Mouse (Mus musculus) liver, embryonic 15.5 days (tissue): ENCODE data around the gene Cela3a. TPM values are rescaled to one million over a fixed set of nuclear protein-coding genes. Genes with fewer than 3 reads are reported as not detected.

Experiments used
- ATAC-seq: fragments of 200-750 bp; cut with Nextera tagmentation; 2 replicates; pipeline ENCODE4 v1.8.0; 2017; ENCODE audit warnings: moderate number of reproducible peaks, mild to moderate bottlenecking, moderate library complexity; ENCODE audit not compliant: insufficient read depth
- H3K27ac ChIP-seq: fragments of 300-500 bp; sonication (generic); replicated peaks from 2 replicates; pipeline ENCODE4 v1.5.1; 2015; ENCODE audit warnings: mild to moderate bottlenecking, inconsistent platforms
- H3K27me3 ChIP-seq: fragments of 300-500 bp; sonication (generic); 2 replicates; pipeline ENCODE4 v1.6.1; 2015; ENCODE audit warnings: mild to moderate bottlenecking, inconsistent platforms
- H3K36me3 ChIP-seq: fragments of 300-500 bp; sonication (generic); replicated peaks from 2 replicates; pipeline ENCODE4 v1.6.1; 2015; ENCODE audit warnings: moderate library complexity, mild to moderate bottlenecking, inconsistent platforms
- H3K4me1 ChIP-seq: fragments of 300-500 bp; sonication (generic); replicated peaks from 2 replicates; pipeline ENCODE4 v1.6.1; 2015; ENCODE audit warnings: inconsistent platforms
- H3K4me2 ChIP-seq: fragments of 300-500 bp; sonication (generic); 2 replicates; pipeline ENCODE4 v1.6.1; 2015; ENCODE audit warnings: moderate library complexity, mild to moderate bottlenecking, inconsistent platforms
- H3K4me3 ChIP-seq: fragments of 300-500 bp; sonication (generic); replicated peaks from 2 replicates; pipeline ENCODE4 v1.5.1; 2015; ENCODE audit warnings: mild to moderate bottlenecking, inconsistent platforms
- H3K9ac ChIP-seq: fragments of 300-500 bp; sonication (generic); 2 replicates; pipeline ENCODE4 v1.6.1; 2015; ENCODE audit warnings: moderate library complexity, mild to moderate bottlenecking, inconsistent platforms
- H3K9me3 ChIP-seq: fragments of 300-500 bp; sonication (generic); replicated peaks from 2 replicates; pipeline ENCODE4 v1.6.1; 2016; ENCODE audit warnings: inconsistent platforms
- WGBS: fragments of 180-500 bp; shearing (Covaris S2); methylation state at CpG from one replicate; pipeline ENCODE4 v1.1.7; 2015; ENCODE audit warnings: mixed read lengths; ENCODE audit not compliant: insufficient replicate concordance; 5-methylcytosine and 5-hydroxymethylcytosine counted together
- polyA plus RNA-seq: library from polyadenylated mRNA; unstranded; fragments of >200 nt; fragmentation: Nextera tagmentation; extraction: Ambion mirVana; gene quantifications from 2 replicates; pipeline ENCODE4 v1.2.1, GENCODE M21; 2015

Gene Cela3a
- polyA plus RNA-seq, 1 experiment from 2014 or later = not detected

GRCm38 (mm10) chr4:137380702-137381605 is 28.6 kb downstream of the Cela3a start:
- H3K9me3 ChIP-seq = no peaks in the 10 kb centered on the region
- peaks cover 17% of the 10 kb centered on the region for H3K4me1 ChIP-seq
- WGBS = 26% methylated on average over 15 of the region's 16 CpGs
- H3K4me3 ChIP-seq = peak overlapping the region; percentile 12
- peak overlapping the region; percentile 55 for H3K4me2 ChIP-seq
- H3K27ac ChIP-seq = peak overlapping the region; percentile 82
- 0 out of 2 replicates have a peak overlapping the region, but pooled peaks have one; percentile 10 for H3K9ac ChIP-seq
- no peaks in the 10 kb centered on the region for H3K27me3 ChIP-seq
- peak; percentile 88 for ATAC-seq
- no peaks in the 10 kb centered on the region for H3K36me3 ChIP-seq

- H3K9ac ChIP-seq = no peak overlapping the region
- ATAC-seq = no peak
- peaks cover 23% of the 10 kb centered on the region for H3K4me1 ChIP-seq
- no peak overlapping the region for H3K27ac ChIP-seq
- no peaks in the 10 kb centered on the region for H3K9me3 ChIP-seq
- 77% methylated on average over 10 of the region's 10 CpGs for WGBS
- no peak overlapping the region for H3K4me2 ChIP-seq
- H3K27me3 ChIP-seq = no peaks in the 10 kb centered on the region
- no peak overlapping the region for H3K4me3 ChIP-seq
- H3K36me3 ChIP-seq = no peaks in the 10 kb centered on the region
These were observed 29.8 kb downstream of the Cela3a start for GRCm38 (mm10) chr4:137379713-137380255.

GRCm38 (mm10) chr4:137379085-137379484 is 30.5 kb downstream of the Cela3a start:
- Histone ChIP-seq H3K27me3 (no peaks in the 10 kb centered on the region), H3K4me2 (no peak overlapping the region), H3K4me3 (no peak overlapping the region), H3K27ac (no peak overlapping the region), H3K9me3 (no peaks in the 10 kb centered on the region), H3K9ac (no peak overlapping the region), H3K36me3 (no peaks in the 10 kb centered on the region), H3K4me1 (peaks cover 23% of the 10 kb centered on the region)
- 70% methylated on average over 3 of the region's 3 CpGs for WGBS
- no peak for ATAC-seq

- H3K4me1 ChIP-seq = peaks cover 23% of the 10 kb centered on the region
These were observed 31.9 kb downstream of the Cela3a start for GRCm38 (mm10) chr4:137377526-137378304.

GRCm38 (mm10) chr4:137376778-137377177 is 32.8 kb downstream of the Cela3a start:
- Histone ChIP-seq H3K27me3 (no peaks in the 10 kb centered on the region; the same call in 1 of the 2 replicates), H3K9ac (no peak overlapping the region), H3K27ac (no peak overlapping the region), H3K4me3 (no peak overlapping the region), H3K4me1 (peaks cover 30% of the 10 kb centered on the region), H3K4me2 (no peak overlapping the region), H3K36me3 (no peaks in the 10 kb centered on the region), H3K9me3 (no peaks in the 10 kb centered on the region)
- no peak for ATAC-seq
- WGBS = 56% methylated on average over 2 of the region's 2 CpGs

More at GRCm38 (mm10) chr4:137377526-137378304, 31.9 kb downstream of the Cela3a start:
- Histone ChIP-seq H3K4me2 (no peak overlapping the region), H3K4me3 (no peak overlapping the region), H3K36me3 (no peaks in the 10 kb centered on the region), H3K9me3 (no peaks in the 10 kb centered on the region), H3K27ac (no peak overlapping the region), H3K9ac (no peak overlapping the region), H3K27me3 (no peaks in the 10 kb centered on the region)
- 73% methylated on average over 4 of the region's 4 CpGs for WGBS
- ATAC-seq = no peak

- peaks cover 26% of the 10 kb centered on the region for H3K4me1 ChIP-seq
- no peak overlapping the region for H3K4me2 ChIP-seq
- no peaks in the 10 kb centered on the region for H3K9me3 ChIP-seq
- no peak overlapping the region for H3K27ac ChIP-seq
- no peaks in the 10 kb centered on the region; the same call in 1 of the 2 replicates for H3K27me3 ChIP-seq
- no peak overlapping the region for H3K4me3 ChIP-seq
- no peak overlapping the region for H3K9ac ChIP-seq
- 61% methylated on average over 19 of the region's 19 CpGs for WGBS
- H3K36me3 ChIP-seq = no peaks in the 10 kb centered on the region
- no peak for ATAC-seq
These were observed 34.0 kb downstream of the Cela3a start for GRCm38 (mm10) chr4:137375314-137376278.

- H3K4me1 ChIP-seq = peaks cover 33% of the 10 kb centered on the region
- H3K9me3 ChIP-seq = no peaks in the 10 kb centered on the region
- H3K27ac ChIP-seq = peak overlapping the region; percentile 56; the same call in 1 of the 2 replicates
- H3K9ac ChIP-seq = no peak overlapping the region
- ATAC-seq = peak; percentile 32; the same call in 1 of the 2 replicates
- H3K4me3 ChIP-seq = no peak overlapping the region
- H3K27me3 ChIP-seq = no peaks in the 10 kb centered on the region; the same call in 1 of the 2 replicates
- H3K36me3 ChIP-seq = no peaks in the 10 kb centered on the region
- WGBS = 40% methylated on average over 6 of the region's 6 CpGs
- no peak overlapping the region for H3K4me2 ChIP-seq
These were observed 35.9 kb downstream of the Cela3a start for GRCm38 (mm10) chr4:137373711-137374110.

- H3K27me3 ChIP-seq = no peaks in the 10 kb centered on the region; the same call in 1 of the 2 replicates
- H3K36me3 ChIP-seq = no peaks in the 10 kb centered on the region
- no peak for ATAC-seq
- peaks cover 42% of the 10 kb centered on the region for H3K4me1 ChIP-seq
- no peak overlapping the region for H3K27ac ChIP-seq
- H3K4me2 ChIP-seq = peak overlapping the region; percentile 36
- 58% methylated on average over 16 of the region's 16 CpGs for WGBS
- H3K4me3 ChIP-seq = 0 out of 2 replicates have a peak overlapping the region, but pooled peaks have one; percentile 14
- no peaks in the 10 kb centered on the region for H3K9me3 ChIP-seq
- no peak overlapping the region for H3K9ac ChIP-seq
These were observed 37.7 kb downstream of the Cela3a start for GRCm38 (mm10) chr4:137371596-137372523.

GRCm38 (mm10) chr4:137369954-137370750 is 39.4 kb downstream of the Cela3a start:
- WGBS = 14% methylated on average over 29 of the region's 29 CpGs
- Histone ChIP-seq H3K36me3 (no peaks in the 10 kb centered on the region), H3K4me3 (peak overlapping the region; percentile 48), H3K9ac (peak overlapping the region; percentile 36), H3K4me1 (peaks cover 42% of the 10 kb centered on the region), H3K27me3 (no peaks in the 10 kb centered on the region; the same call in 1 of the 2 replicates), H3K27ac (peak overlapping the region; percentile 34; the same call in 1 of the 2 replicates), H3K9me3 (no peaks in the 10 kb centered on the region), H3K4me2 (peak overlapping the region; percentile 71)
- ATAC-seq = peak; percentile 26; the same call in 1 of the 2 replicates
